Comparison of ENCODE assay signal across 8 mouse cellular contexts in genomic region chr17:33956336-33956735, GRCm38 (mm10). TPM values are rescaled to one million over a fixed set of nuclear protein-coding genes. Genes with fewer than 3 reads are reported as not detected.
A peak's percentile ranks its signal among the peaks of the same experiment; 100 is the strongest.
DNase-seq lines count a peak whose midpoint lies in the region; ATAC-seq and TF ChIP-seq lines count a peak whose summit lies in the region.

No protein-coding gene starts in this region.

- DNase-seq in kidney, postnatal 36 days, result no peak
- no peak for DNase-seq in cerebellum, adult 18-20 months
- DNase-seq in thymus, postnatal 14 days, result no peak
- no peak for DNase-seq in kidney, adult 8-10 months

- H3K4me1 ChIP-seq in kidney, embryonic 14.5 days (ENCODE audit: control insufficient read depth, insufficient read depth, low read length), result peaks cover 28% of the 10 kb centered on the region
- H3K4me1 ChIP-seq in bone marrow macrophage, adult 2 months (ENCODE audit: control insufficient read depth, insufficient read depth, low read length), result peaks cover 4% of the 10 kb centered on the region; the same call in 1 of the 2 replicates
- H3K4me1 ChIP-seq in hindbrain, embryonic 12.5 days, result peaks cover 44% of the 10 kb centered on the region
- H3K4me1 ChIP-seq in midbrain, embryonic 13.5 days (replicated peaks), result peaks cover 54% of the 10 kb centered on the region

- peak overlapping the region; percentile 87 for H3K4me2 ChIP-seq in kidney, embryonic 14.5 days (replicated peaks; ENCODE audit: low read depth, low read length)
- peak overlapping the region; percentile 73 for H3K4me2 ChIP-seq in hindbrain, embryonic 12.5 days (replicated peaks)
- H3K4me2 ChIP-seq in midbrain, embryonic 13.5 days (replicated peaks), result peak overlapping the region; percentile 87

- TF ChIP-seq POLR2A in bone marrow macrophage, adult 2 months (IDR thresholded peaks at IDR 0.05; ENCODE audit: borderline replicate concordance, low read depth, low read length), result no peak

- no peaks in the 10 kb centered on the region for H3K27me3 ChIP-seq in kidney, embryonic 14.5 days (ENCODE audit: control insufficient read depth, insufficient read depth, low read length)
- no peaks in the 10 kb centered on the region for H3K27me3 ChIP-seq in hindbrain, embryonic 12.5 days
- H3K27me3 ChIP-seq in midbrain, embryonic 13.5 days, result no peaks in the 10 kb centered on the region

- H3K27ac ChIP-seq in kidney, embryonic 14.5 days (ENCODE audit: low read depth, low read length), result peak overlapping the region; percentile 88; the same call in 1 of the 2 replicates
- peak overlapping the region; percentile 92; the same call in 1 of the 2 replicates for H3K27ac ChIP-seq in bone marrow macrophage, adult 2 months (ENCODE audit: insufficient read depth, low read depth, low read length)
- H3K27ac ChIP-seq in hindbrain, embryonic 12.5 days, result peak overlapping the region; percentile 87
- H3K27ac ChIP-seq in midbrain, embryonic 13.5 days, result peak overlapping the region; percentile 90

- peak overlapping the region; percentile 80 for H3K4me3 ChIP-seq in kidney, embryonic 14.5 days (ENCODE audit: low read length)
- peak overlapping the region; percentile 84 for H3K4me3 ChIP-seq in bone marrow macrophage, adult 2 months (ENCODE audit: insufficient read depth, low read length)
- H3K4me3 ChIP-seq in hindbrain, embryonic 12.5 days, result peak overlapping the region; percentile 94
- peak overlapping the region; percentile 85 for H3K4me3 ChIP-seq in midbrain, embryonic 13.5 days (replicated peaks)

- H3K9me3 ChIP-seq in kidney, embryonic 14.5 days (ENCODE audit: control insufficient read depth, low read length), result no peaks in the 10 kb centered on the region
- no peaks in the 10 kb centered on the region for H3K9me3 ChIP-seq in hindbrain, embryonic 12.5 days (replicated peaks)
- no peaks in the 10 kb centered on the region for H3K9me3 ChIP-seq in midbrain, embryonic 13.5 days

- 8% methylated on average over 10 of the region's 10 CpGs for WGBS in kidney, embryonic 14.5 days
- 9% methylated on average over 10 of the region's 10 CpGs for WGBS in hindbrain, embryonic 12.5 days
- 12% methylated on average over 10 of the region's 10 CpGs for WGBS in midbrain, embryonic 13.5 days

- TF ChIP-seq CTCF in bone marrow macrophage, adult 2 months (IDR thresholded peaks at IDR 0.05; ENCODE audit: low read depth, low read length), result no peak

- peaks cover 54% of the 10 kb centered on the region for H3K36me3 ChIP-seq in kidney, embryonic 14.5 days (ENCODE audit: control insufficient read depth, insufficient read depth, low read length)
- peaks cover 60% of the 10 kb centered on the region for H3K36me3 ChIP-seq in hindbrain, embryonic 12.5 days
- H3K36me3 ChIP-seq in midbrain, embryonic 13.5 days, result peaks cover 64% of the 10 kb centered on the region

- ATAC-seq in kidney, embryonic 14.5 days (ENCODE audit: low FRiP score, low TSS enrichment), result no peak
- no peak for ATAC-seq in hindbrain, embryonic 12.5 days (ENCODE audit: low FRiP score)
- no peak for ATAC-seq in midbrain, embryonic 13.5 days

- H3K9ac ChIP-seq in kidney, embryonic 14.5 days (ENCODE audit: low read depth, low read length), result peak overlapping the region; percentile 79
- H3K9ac ChIP-seq in hindbrain, embryonic 12.5 days, result peak overlapping the region; percentile 71
- peak overlapping the region; percentile 89 for H3K9ac ChIP-seq in midbrain, embryonic 13.5 days (replicated peaks)

RNA-seq across cellular contexts. Expression of gene Rps18, which starts 0.5 kb away (rescaled TPM):
- 2,014 and 2,736 TPM in 2 replicates for polyA plus RNA-seq in kidney, embryonic 14.5 days (2014; fragmentation: Nextera tagmentation; extraction: Ambion mirVana)
- polyA plus RNA-seq in bone marrow macrophage, adult 2 months (2012; ENCODE audit: insufficient read depth, insufficient read length, missing spikeins), result 1,144 and 1,230 TPM in 2 replicates
- 834 and 931 TPM in 2 replicates for polyA plus RNA-seq in hindbrain, embryonic 12.5 days (2016; fragmentation: Nextera tagmentation; extraction: Ambion mirVana)
- 918 and 949 TPM in 2 replicates for polyA plus RNA-seq in midbrain, embryonic 13.5 days (2015; fragmentation: Nextera tagmentation; extraction: Ambion mirVana)

RNA-seq across cellular contexts. Expression of gene Vps52, which starts 0.7 kb away (rescaled TPM):
- 24.9 and 40.8 TPM in 2 replicates for polyA plus RNA-seq in kidney, embryonic 14.5 days (2014; fragmentation: Nextera tagmentation; extraction: Ambion mirVana)
- polyA plus RNA-seq in bone marrow macrophage, adult 2 months (2012; ENCODE audit: insufficient read depth, insufficient read length, missing spikeins), result 41.3 and 49.7 TPM in 2 replicates
- polyA plus RNA-seq in hindbrain, embryonic 12.5 days (2016; fragmentation: Nextera tagmentation; extraction: Ambion mirVana), result 65.0 and 65.9 TPM in 2 replicates
- 66.4 and 69.8 TPM in 2 replicates for polyA plus RNA-seq in midbrain, embryonic 13.5 days (2015; fragmentation: Nextera tagmentation; extraction: Ambion mirVana)

RNA-seq across cellular contexts. Expression of gene B3galt4, which starts 5.0 kb away (rescaled TPM):
- polyA plus RNA-seq in kidney, embryonic 14.5 days (2014; fragmentation: Nextera tagmentation; extraction: Ambion mirVana), result 2.8 and 3.3 TPM in 2 replicates
- polyA plus RNA-seq in bone marrow macrophage, adult 2 months (2012; ENCODE audit: insufficient read depth, insufficient read length, missing spikeins), result 8.3 and 8.7 TPM in 2 replicates
- 9.9 TPM in 2 replicates for polyA plus RNA-seq in hindbrain, embryonic 12.5 days (2016; fragmentation: Nextera tagmentation; extraction: Ambion mirVana)
- polyA plus RNA-seq in midbrain, embryonic 13.5 days (2015; fragmentation: Nextera tagmentation; extraction: Ambion mirVana), result 12.4 and 13.6 TPM in 2 replicates

RNA-seq across cellular contexts. Expression of gene Wdr46, which starts 15.9 kb away (rescaled TPM):
- polyA plus RNA-seq in kidney, embryonic 14.5 days (2014; fragmentation: Nextera tagmentation; extraction: Ambion mirVana), result 26.5 and 37.8 TPM in 2 replicates
- polyA plus RNA-seq in bone marrow macrophage, adult 2 months (2012; ENCODE audit: insufficient read depth, insufficient read length, missing spikeins), result 10.1 and 10.2 TPM in 2 replicates
- polyA plus RNA-seq in hindbrain, embryonic 12.5 days (2016; fragmentation: Nextera tagmentation; extraction: Ambion mirVana), result 37.1 and 38.8 TPM in 2 replicates
- 24.4 and 25.7 TPM in 2 replicates for polyA plus RNA-seq in midbrain, embryonic 13.5 days (2015; fragmentation: Nextera tagmentation; extraction: Ambion mirVana)

RNA-seq across cellular contexts. Expression of gene Pfdn6, which starts 16.2 kb away (rescaled TPM):
- polyA plus RNA-seq in kidney, embryonic 14.5 days (2014; fragmentation: Nextera tagmentation; extraction: Ambion mirVana), result 169 and 211 TPM in 2 replicates
- polyA plus RNA-seq in bone marrow macrophage, adult 2 months (2012; ENCODE audit: insufficient read depth, insufficient read length, missing spikeins), result 54.1 and 54.9 TPM in 2 replicates
- 173 and 180 TPM in 2 replicates for polyA plus RNA-seq in hindbrain, embryonic 12.5 days (2016; fragmentation: Nextera tagmentation; extraction: Ambion mirVana)
- polyA plus RNA-seq in midbrain, embryonic 13.5 days (2015; fragmentation: Nextera tagmentation; extraction: Ambion mirVana), result 193 and 195 TPM in 2 replicates
